Mouse (Mus musculus) neural tube, embryonic 11.5 days (tissue): ENCODE results near the gene Qtrt1. TPM values are rescaled to one million over a fixed set of nuclear protein-coding genes. Genes with fewer than 3 reads are reported as not detected.

Experiments used
- ATAC-seq: fragments of 200-750 bp; cut with Nextera tagmentation; 2 replicates; pipeline ENCODE4 v1.8.0; 2017; ENCODE audit warnings: moderate number of reproducible peaks, mild to moderate bottlenecking, moderate TSS enrichment, moderate library complexity; ENCODE audit not compliant: insufficient read depth, low FRiP score, low TSS enrichment
- DNase-seq: peaks from one replicate; pipeline ENCODE4 v3.0.0-alpha.2; 2015; ENCODE audit warnings: low spot score
- H3K27ac ChIP-seq: fragments of 300-500 bp; sonication (generic); 2 replicates; pipeline ENCODE4 v1.5.1; 2014; ENCODE audit warnings: low read depth, mild to moderate bottlenecking, low read length
- H3K27me3 ChIP-seq: fragments of 300-500 bp; sonication (generic); 2 replicates; pipeline ENCODE4 v1.6.1; 2014; ENCODE audit warnings: mild to moderate bottlenecking, low read length, mixed read lengths; ENCODE audit not compliant: control insufficient read depth, insufficient read depth
- H3K36me3 ChIP-seq: fragments of 300-500 bp; sonication (generic); 2 replicates; pipeline ENCODE4 v1.6.1; 2014; ENCODE audit warnings: mild to moderate bottlenecking, low read length, moderate library complexity, mixed read lengths; ENCODE audit not compliant: control insufficient read depth, insufficient read depth
- H3K4me1 ChIP-seq: fragments of 300-500 bp; sonication (generic); 2 replicates; pipeline ENCODE4 v1.6.1; 2014; ENCODE audit warnings: low read length, mixed read lengths; ENCODE audit not compliant: control insufficient read depth, insufficient read depth
- H3K4me2 ChIP-seq: fragments of 300-500 bp; sonication (generic); 2 replicates; pipeline ENCODE4 v1.6.1; 2014; ENCODE audit warnings: low read depth, mild to moderate bottlenecking, moderate library complexity
- H3K4me3 ChIP-seq: fragments of 300-500 bp; sonication (generic); 2 replicates; pipeline ENCODE4 v1.5.1; 2014; ENCODE audit warnings: low read depth, low read length
- H3K9ac ChIP-seq: fragments of 300-500 bp; sonication (generic); 2 replicates; pipeline ENCODE4 v1.6.1; 2014; ENCODE audit warnings: mild to moderate bottlenecking, low read length
- H3K9me3 ChIP-seq: fragments of 300-500 bp; sonication (generic); 2 replicates; pipeline ENCODE4 v1.6.1; 2016; ENCODE audit warnings: low read length; ENCODE audit not compliant: control insufficient read depth
- WGBS: fragments of 180-500 bp; shearing (Covaris S2); extraction: QIAGEN DNeasy Blood & Tissue Kit; methylation state at CpG from one replicate; pipeline ENCODE4 v1.1.7; 2014; 5-methylcytosine and 5-hydroxymethylcytosine counted together
- polyA plus RNA-seq: library from polyadenylated mRNA; unstranded; fragments of >200 nt; fragmentation: Nextera tagmentation; extraction: Ambion mirVana; gene quantifications from 2 replicates; pipeline ENCODE4 v1.2.1, GENCODE M21; 2014

The Qtrt1 gene
- polyA plus RNA-seq, 1 experiment from 2014 or later = 51.8 TPM

GRCm38 (mm10) chr9:21426525-21426924 lies 14.9 kb downstream of the Qtrt1 start:
- DNase-seq (no peak), ATAC-seq (no peak)
- WGBS = 84% methylated on average over 2 of the region's 2 CpGs
- Histone ChIP-seq H3K9me3 (no peaks in the 10 kb centered on the region), H3K36me3 (no peaks in the 10 kb centered on the region; the same call in 1 of the 2 replicates), H3K27ac (no peak overlapping the region), H3K4me3 (no peak overlapping the region), H3K4me2 (no peak overlapping the region; the same call in 1 of the 2 replicates), H3K27me3 (no peaks in the 10 kb centered on the region), H3K9ac (no peak overlapping the region), H3K4me1 (peaks cover 9% of the 10 kb centered on the region)

DNA sequence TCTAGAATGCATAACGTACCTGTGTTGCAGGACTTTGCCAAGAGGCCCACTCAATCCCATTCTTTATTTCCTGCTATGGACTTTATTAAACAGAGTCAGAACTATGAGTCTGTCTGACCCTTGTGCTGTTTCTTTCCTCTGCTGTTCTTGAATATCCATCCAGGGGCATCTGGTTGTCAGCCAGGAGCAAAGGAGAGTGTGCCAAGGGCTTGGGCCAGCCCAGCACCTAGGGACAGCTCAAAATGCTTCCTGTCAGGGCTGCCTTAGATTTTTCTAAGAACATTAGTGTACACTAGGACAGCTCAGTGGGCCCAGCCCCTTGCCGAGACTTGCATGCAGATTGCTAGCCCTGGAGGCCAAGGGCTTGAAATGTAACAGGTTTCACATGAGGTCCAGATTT lies 16.1 kb downstream of the Qtrt1 start:
- Histone ChIP-seq H3K4me1 (peaks cover 9% of the 10 kb centered on the region), H3K36me3 (no peaks in the 10 kb centered on the region), H3K9me3 (no peaks in the 10 kb centered on the region), H3K4me3 (no peak overlapping the region), H3K4me2 (no peak overlapping the region), H3K27me3 (no peaks in the 10 kb centered on the region), H3K27ac (no peak overlapping the region), H3K9ac (no peak overlapping the region)
- DNase-seq (no peak), ATAC-seq (no peak)
- 88% methylated on average over 2 of the region's 2 CpGs for WGBS

DNA sequence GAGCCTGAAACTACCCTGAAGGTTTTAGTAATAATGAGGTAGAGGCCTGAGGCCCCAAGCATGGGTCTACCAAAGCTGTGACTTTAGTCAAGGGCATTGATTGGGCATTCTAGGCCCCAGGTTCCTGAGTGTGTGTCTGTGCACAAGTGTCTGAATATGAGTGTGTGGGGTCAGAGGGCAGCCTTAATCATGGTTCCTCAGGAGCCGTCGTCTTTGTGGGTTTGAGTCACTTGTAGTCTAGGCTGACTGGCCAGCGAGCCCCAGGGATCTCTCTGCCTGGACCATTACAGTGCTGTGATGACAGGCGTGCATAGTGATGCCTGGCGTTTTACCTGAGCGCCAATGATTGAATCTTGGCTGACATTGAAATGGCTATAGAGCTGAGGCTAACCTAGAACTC lies 16.5 kb downstream of the Qtrt1 start:
- no peak overlapping the region for H3K27ac ChIP-seq
- no peaks in the 10 kb centered on the region for H3K27me3 ChIP-seq
- DNase-seq = no peak
- peaks cover 9% of the 10 kb centered on the region for H3K4me1 ChIP-seq
- no peak overlapping the region for H3K4me2 ChIP-seq
- no peaks in the 10 kb centered on the region for H3K36me3 ChIP-seq
- ATAC-seq = no peak
- H3K4me3 ChIP-seq = no peak overlapping the region
- no peaks in the 10 kb centered on the region for H3K9me3 ChIP-seq
- WGBS = 94% methylated on average over 6 of the region's 6 CpGs
- no peak overlapping the region for H3K9ac ChIP-seq

DNA sequence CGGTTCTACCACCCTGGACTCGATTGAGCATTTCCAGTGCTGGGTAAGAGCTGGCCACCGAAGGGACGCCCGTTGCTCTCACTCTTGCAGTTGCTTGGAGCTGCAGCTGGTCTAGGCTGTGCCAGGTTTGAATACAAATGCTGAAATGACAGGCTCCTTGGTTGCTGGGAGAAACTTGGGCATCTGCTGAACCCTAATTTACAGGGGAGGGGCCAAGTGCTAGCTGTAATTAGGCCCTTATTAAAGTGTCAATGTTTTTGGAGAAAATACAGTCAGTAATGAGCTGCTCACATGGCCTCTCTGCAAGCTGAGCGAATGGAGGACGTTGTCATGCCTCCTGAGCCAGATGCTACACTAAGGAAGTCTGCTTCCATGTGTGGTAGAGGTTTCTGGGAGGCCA lies 19.1 kb downstream of the Qtrt1 start:
- no peak for DNase-seq
- Histone ChIP-seq H3K9ac (no peak overlapping the region), H3K27ac (no peak overlapping the region), H3K36me3 (no peaks in the 10 kb centered on the region), H3K27me3 (no peaks in the 10 kb centered on the region), H3K9me3 (no peaks in the 10 kb centered on the region), H3K4me2 (no peak overlapping the region), H3K4me3 (no peak overlapping the region), H3K4me1 (peaks cover 5% of the 10 kb centered on the region)
- ATAC-seq = no peak
- 92% methylated on average over 7 of the region's 7 CpGs for WGBS

GRCm38 (mm10) chr9:21432066-21432465 lies 20.4 kb downstream of the Qtrt1 start:
- H3K27ac ChIP-seq = no peak overlapping the region
- ATAC-seq = no peak
- H3K27me3 ChIP-seq = no peaks in the 10 kb centered on the region
- H3K9ac ChIP-seq = no peak overlapping the region
- whole genome bisulfite sequencing = 87% methylated on average over 7 of the region's 7 CpGs
- no peaks in the 10 kb centered on the region for H3K9me3 ChIP-seq
- no peak overlapping the region for H3K4me3 ChIP-seq
- no peaks in the 10 kb centered on the region for H3K4me1 ChIP-seq
- H3K4me2 ChIP-seq = no peak overlapping the region
- DNase-seq = no peak
- H3K36me3 ChIP-seq = no peaks in the 10 kb centered on the region

DNA sequence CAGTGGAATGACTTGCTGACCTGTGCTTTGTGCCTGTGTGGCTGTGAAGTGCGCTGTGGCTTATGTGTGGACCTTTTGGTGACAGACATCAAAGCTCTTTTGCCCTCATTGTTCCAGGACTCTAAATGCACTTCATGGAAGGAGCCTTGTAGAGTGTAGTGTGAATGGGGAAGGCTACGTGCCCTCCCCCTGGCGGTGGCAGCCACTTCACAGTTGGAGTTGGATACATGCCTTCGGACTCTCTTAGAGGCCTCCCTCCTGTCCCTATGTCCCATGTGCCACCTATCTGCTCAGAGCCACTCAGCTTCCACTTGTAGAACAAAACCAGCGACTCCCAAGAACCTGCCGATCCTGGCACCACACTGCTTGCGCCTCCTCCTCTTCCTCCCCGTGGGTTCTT lies 22.1 kb downstream of the Qtrt1 start:
- 92% methylated on average over 8 of the region's 8 CpGs for WGBS
- ATAC-seq = no peak

GRCm38 (mm10) chr9:21434410-21434809 lies 22.8 kb downstream of the Qtrt1 start:
- Histone ChIP-seq H3K4me3 (no peak overlapping the region), H3K4me1 (no peaks in the 10 kb centered on the region), H3K27ac (no peak overlapping the region), H3K27me3 (no peaks in the 10 kb centered on the region), H3K9ac (no peak overlapping the region), H3K9me3 (no peaks in the 10 kb centered on the region), H3K4me2 (no peak overlapping the region), H3K36me3 (no peaks in the 10 kb centered on the region)
- no peak for ATAC-seq
- WGBS = 92% methylated on average over 2 of the region's 2 CpGs
- DNase-seq = no peak

More for the DNA sequence above, 22.1 kb downstream of the Qtrt1 start:
- H3K27ac ChIP-seq = no peak overlapping the region
- H3K4me2 ChIP-seq = no peak overlapping the region
- no peak for DNase-seq
- H3K4me1 ChIP-seq = no peaks in the 10 kb centered on the region
- H3K9ac ChIP-seq = no peak overlapping the region
- no peaks in the 10 kb centered on the region for H3K36me3 ChIP-seq
- H3K4me3 ChIP-seq = no peak overlapping the region
- H3K9me3 ChIP-seq = no peaks in the 10 kb centered on the region
- H3K27me3 ChIP-seq = no peaks in the 10 kb centered on the region

DNA sequence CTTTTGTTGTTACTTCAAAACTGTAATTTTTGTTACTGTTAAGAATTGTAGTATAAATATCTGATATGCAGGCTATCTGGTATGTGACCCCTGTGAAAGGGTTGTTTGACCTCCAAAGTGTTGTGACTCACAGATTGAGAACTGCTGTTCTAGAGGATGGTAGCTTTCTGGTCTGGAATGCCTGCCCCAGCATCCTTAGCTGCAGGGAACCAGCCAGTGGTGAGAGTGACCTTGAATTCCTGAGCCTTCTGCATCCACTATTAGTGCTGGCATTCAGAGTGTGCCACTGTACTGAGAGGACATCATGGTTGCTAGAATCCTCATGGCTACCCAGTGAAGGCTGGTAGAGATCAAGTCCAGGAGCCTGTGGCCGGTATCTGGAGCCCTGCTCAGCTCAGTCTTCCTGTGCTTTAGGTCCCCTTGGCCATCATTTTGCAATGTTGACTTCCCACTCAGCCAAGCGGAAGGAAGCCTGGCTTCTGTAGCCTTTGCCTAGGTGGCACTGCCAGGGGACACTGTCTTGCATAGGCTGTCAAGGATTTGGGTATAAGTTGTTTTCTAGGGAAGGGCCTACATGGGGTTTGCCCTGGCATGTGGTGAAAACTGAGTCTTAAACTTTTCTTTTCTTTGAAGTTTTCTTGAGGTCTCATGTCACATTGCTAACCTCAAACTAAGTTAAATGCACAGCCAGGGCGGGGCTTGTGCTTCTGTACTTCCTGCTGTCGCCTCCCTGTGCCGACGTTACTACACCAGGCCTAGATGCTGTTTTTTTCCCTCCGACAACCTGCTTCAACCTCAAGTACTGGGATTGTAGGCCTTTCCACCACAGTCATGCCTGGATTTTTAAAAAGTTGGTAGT lies 24.4 kb downstream of the Qtrt1 start:
- ATAC-seq (no peak), DNase-seq (no peak)
- no peak overlapping the region for H3K9ac ChIP-seq
- no peak overlapping the region for H3K27ac ChIP-seq
- 95% methylated on average over 7 of the region's 7 CpGs for WGBS
- no peaks in the 10 kb centered on the region for H3K27me3 ChIP-seq
- no peaks in the 10 kb centered on the region for H3K9me3 ChIP-seq
- no peaks in the 10 kb centered on the region for H3K36me3 ChIP-seq
- no peak overlapping the region for H3K4me2 ChIP-seq
- no peak overlapping the region for H3K4me3 ChIP-seq
- H3K4me1 ChIP-seq = no peaks in the 10 kb centered on the region

DNA sequence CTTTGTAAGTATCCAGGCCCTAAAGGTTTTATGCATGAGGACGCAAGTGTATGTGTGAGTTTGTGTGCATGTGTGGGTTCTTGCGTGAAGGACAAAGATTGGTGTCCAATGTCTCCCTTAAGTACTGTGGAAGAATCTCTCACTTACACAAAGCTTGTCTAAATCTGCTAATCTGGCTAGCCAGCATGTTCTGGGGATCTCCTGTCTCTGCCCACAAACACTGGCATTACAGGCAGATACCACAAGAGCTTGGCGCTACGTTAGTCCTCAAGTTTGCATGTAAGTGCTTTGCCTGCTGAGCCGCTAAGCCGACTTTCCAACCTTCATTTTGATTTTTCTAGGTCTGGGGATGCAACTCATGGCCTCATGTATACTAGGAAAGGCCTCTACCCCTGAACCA lies 25.9 kb downstream of the Qtrt1 start:
- Histone ChIP-seq H3K4me3 (no peak overlapping the region), H3K27ac (no peak overlapping the region), H3K4me2 (no peak overlapping the region), H3K36me3 (no peaks in the 10 kb centered on the region), H3K9ac (no peak overlapping the region), H3K9me3 (no peaks in the 10 kb centered on the region), H3K27me3 (no peaks in the 10 kb centered on the region), H3K4me1 (no peaks in the 10 kb centered on the region)
- no peak for ATAC-seq
- WGBS = 94% methylated on average over 6 of the region's 6 CpGs
- no peak for DNase-seq
